ENCODE assay signal across 15 mouse cellular contexts in the genomic region with DNA sequence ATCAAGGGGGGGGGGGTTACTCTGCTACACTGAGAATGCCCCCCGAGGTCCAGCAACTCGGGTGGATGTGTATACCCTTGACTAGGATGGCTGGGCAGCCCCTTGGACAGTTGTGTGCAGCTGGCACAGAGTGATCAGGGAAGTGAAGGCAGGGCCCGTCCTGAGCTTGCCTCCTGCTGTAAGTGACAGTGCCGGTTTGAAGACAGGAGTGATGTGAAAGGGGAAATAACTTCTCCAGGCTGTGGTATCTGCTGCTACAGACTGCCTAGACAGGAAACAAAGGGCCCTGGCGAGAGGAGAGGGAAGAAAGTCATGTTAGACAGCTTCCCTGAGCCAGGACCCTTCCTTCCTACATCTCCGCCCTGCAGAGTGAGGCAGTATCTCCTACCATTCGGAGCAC. TPM values are rescaled to one million over a fixed set of nuclear protein-coding genes. Genes with fewer than 3 reads are reported as not detected.
A peak's percentile ranks its signal among the peaks of the same experiment; 100 is the strongest.
DNase-seq lines count a peak whose midpoint lies in the region; ATAC-seq and TF ChIP-seq lines count a peak whose summit lies in the region.
"Had no signal": no experiment of that assay in that cellular context is flagged by ENCODE, and none has a peak within 500 bp of the region (broad histone marks: within the 10 kb centered on the region; RNA-seq: fewer than 3 reads in every experiment).

No protein-coding gene starts in this region.

- H3K4me1 ChIP-seq in heart, embryonic 15.5 days (replicated peaks) = peaks cover 55% of the 10 kb centered on the region
- peaks cover 56% of the 10 kb centered on the region for H3K4me1 ChIP-seq in midbrain, embryonic 13.5 days (replicated peaks)
- peaks cover 35% of the 10 kb centered on the region for H3K4me1 ChIP-seq in midbrain, embryonic 14.5 days (ENCODE audit: control insufficient read depth, insufficient read depth, low read length)
- peaks cover 64% of the 10 kb centered on the region for H3K4me1 ChIP-seq in neural tube, embryonic 13.5 days (replicated peaks)

- peak overlapping the region; percentile 7; the same call in 1 of the 2 replicates for H3K4me2 ChIP-seq in heart, embryonic 15.5 days
- H3K4me2 ChIP-seq in midbrain, embryonic 13.5 days (replicated peaks) = peak overlapping the region; percentile 95; the same call in 1 of the 2 replicates
- no peak overlapping the region for H3K4me2 ChIP-seq in midbrain, embryonic 14.5 days (ENCODE audit: low read length)
- peak overlapping the region; percentile 89 for H3K4me2 ChIP-seq in neural tube, embryonic 13.5 days

- H3K4me3 ChIP-seq in heart, embryonic 15.5 days = no peak overlapping the region
- no peak overlapping the region for H3K4me3 ChIP-seq in midbrain, embryonic 13.5 days (replicated peaks)
- H3K4me3 ChIP-seq in midbrain, embryonic 14.5 days (replicated peaks; ENCODE audit: low read depth, low read length) = no peak overlapping the region
- no peak overlapping the region for H3K4me3 ChIP-seq in neural tube, embryonic 13.5 days
- H3K4me3 ChIP-seq in gastrocnemius, adult 2 months = no peak overlapping the region

- no peak for TF ChIP-seq CTCF in gastrocnemius, adult 2 months (IDR thresholded peaks at IDR 0.05)

- no peak for ATAC-seq in heart, embryonic 15.5 days (replicated peaks; ENCODE audit: insufficient number of reproducible peaks, insufficient read depth, low FRiP score, low read depth)
- ATAC-seq in midbrain, embryonic 13.5 days = no peak
- no peak for ATAC-seq in midbrain, embryonic 14.5 days (ENCODE audit: low FRiP score, low TSS enrichment)
- ATAC-seq in granulocyte monocyte progenitor cell, adult 5-6 weeks (replicated peaks; ENCODE audit: poor library complexity, severe bottlenecking) = peak; percentile 77
- ATAC-seq in neural tube, embryonic 13.5 days (ENCODE audit: low read depth) = no peak

- WGBS in heart, embryonic 15.5 days = 55% methylated on average over 7 of the region's 7 CpGs
- WGBS in midbrain, embryonic 13.5 days = 85% methylated on average over 7 of the region's 7 CpGs
- WGBS in midbrain, embryonic 14.5 days = 86% methylated on average over 7 of the region's 7 CpGs
- 79% methylated on average over 7 of the region's 7 CpGs for WGBS in neural tube, embryonic 13.5 days

- no peaks in the 10 kb centered on the region for H3K27me3 ChIP-seq in heart, embryonic 15.5 days
- no peaks in the 10 kb centered on the region for H3K27me3 ChIP-seq in midbrain, embryonic 13.5 days
- H3K27me3 ChIP-seq in midbrain, embryonic 14.5 days (ENCODE audit: control insufficient read depth, insufficient read depth, low read length) = no peaks in the 10 kb centered on the region
- H3K27me3 ChIP-seq in neural tube, embryonic 13.5 days = no peaks in the 10 kb centered on the region

- intact Hi-C loops in heart, postnatal 36 days (cut with DNase I) = no loop called here
- intact Hi-C loops in gastrocnemius, adult 2 months (cut with DNase I) = no loop called here

- no peak overlapping the region for H3K9ac ChIP-seq in heart, embryonic 15.5 days
- no peak overlapping the region for H3K9ac ChIP-seq in midbrain, embryonic 13.5 days (replicated peaks)
- H3K9ac ChIP-seq in midbrain, embryonic 14.5 days (replicated peaks; ENCODE audit: low read length) = no peak overlapping the region
- no peak overlapping the region for H3K9ac ChIP-seq in neural tube, embryonic 13.5 days

- H3K9me3 ChIP-seq in heart, embryonic 15.5 days (replicated peaks) = no peaks in the 10 kb centered on the region
- no peaks in the 10 kb centered on the region for H3K9me3 ChIP-seq in midbrain, embryonic 13.5 days
- no peaks in the 10 kb centered on the region for H3K9me3 ChIP-seq in midbrain, embryonic 14.5 days (ENCODE audit: control insufficient read depth, low read length)
- H3K9me3 ChIP-seq in neural tube, embryonic 13.5 days = no peaks in the 10 kb centered on the region

- H3K27ac ChIP-seq in heart, embryonic 15.5 days = peak overlapping the region; percentile 24; the same call in 1 of the 2 replicates
- no peak overlapping the region for H3K27ac ChIP-seq in midbrain, embryonic 13.5 days
- no peak overlapping the region for H3K27ac ChIP-seq in midbrain, embryonic 14.5 days (replicated peaks; ENCODE audit: low read depth, low read length)
- no peak overlapping the region for H3K27ac ChIP-seq in neural tube, embryonic 13.5 days (replicated peaks)
- no peak overlapping the region for H3K27ac ChIP-seq in gastrocnemius, adult 2 months

- no peaks in the 10 kb centered on the region for H3K36me3 ChIP-seq in heart, embryonic 15.5 days
- peaks cover 55% of the 10 kb centered on the region for H3K36me3 ChIP-seq in midbrain, embryonic 13.5 days
- peaks cover 48% of the 10 kb centered on the region for H3K36me3 ChIP-seq in midbrain, embryonic 14.5 days (ENCODE audit: control insufficient read depth, insufficient read depth, low read length)
- H3K36me3 ChIP-seq in neural tube, embryonic 13.5 days = peaks cover 59% of the 10 kb centered on the region

- DNase-seq in heart, postnatal 36 days = no peak
- DNase-seq in midbrain, embryonic 14.5 days = no peak
- no peak for DNase-seq in frontal cortex, postnatal 36 days (ENCODE audit: low spot score in 2 of 2)
- DNase-seq in gastrocnemius, adult 2 months = no peak
- DNase-seq: cerebellum, adult 8-10 months; kidney, postnatal 25 days; lung, postnatal 10 days; right cerebral cortex, adult 18-20 months; thymus, postnatal 36 days had no signal

RNA-seq across cellular contexts. Expression of a gene that starts 5.2 kb away (rescaled TPM):
- 11.0 and 11.9 TPM in 2 replicates for polyA plus RNA-seq in heart, embryonic 15.5 days (2015; fragmentation: Nextera tagmentation; extraction: Ambion mirVana)
- 10 to 100 TPM; 14.0 to 17.0 TPM for total RNA-seq in heart, postnatal 36 days (2021)
- 31.3 and 40.6 TPM in 2 replicates for polyA plus RNA-seq in midbrain, embryonic 13.5 days (2015; fragmentation: Nextera tagmentation; extraction: Ambion mirVana)
- polyA plus RNA-seq in midbrain, embryonic 14.5 days (2014; fragmentation: Nextera tagmentation; extraction: Ambion mirVana) = 32.0 and 34.0 TPM in 2 replicates
- 0.41 TPM in 1 of 2 replicates, not detected in the other for total RNA-seq in granulocyte monocyte progenitor cell, adult 5-6 weeks (2014; fragmentation: Nextera tagmentation)
- total RNA-seq in granulocyte monocyte progenitor cell, adult 5-6 weeks (2017) = 0.21 TPM in 1 of 2 replicates, not detected in the other
- 30.6 and 34.0 TPM in 2 replicates for polyA plus RNA-seq in neural tube, embryonic 13.5 days (2015; fragmentation: Nextera tagmentation; extraction: Ambion mirVana)
- total RNA-seq in gastrocnemius, adult 2 months (2021) = 1 to 10 TPM; 4.0 to 6.9 TPM

RNA-seq across cellular contexts. Expression of a gene that starts 42.6 kb away (rescaled TPM):
- 7.2 and 9.0 TPM in 2 replicates for polyA plus RNA-seq in heart, embryonic 15.5 days (2015; fragmentation: Nextera tagmentation; extraction: Ambion mirVana)
- 1 to 10 TPM; 3.2 to 4.4 TPM for total RNA-seq in heart, postnatal 36 days (2021)
- polyA plus RNA-seq in midbrain, embryonic 13.5 days (2015; fragmentation: Nextera tagmentation; extraction: Ambion mirVana) = 10.3 and 10.9 TPM in 2 replicates
- 11.3 and 11.5 TPM in 2 replicates for polyA plus RNA-seq in midbrain, embryonic 14.5 days (2014; fragmentation: Nextera tagmentation; extraction: Ambion mirVana)
- total RNA-seq in granulocyte monocyte progenitor cell, adult 5-6 weeks (2014; fragmentation: Nextera tagmentation) = 7.2 and 9.7 TPM in 2 replicates
- total RNA-seq in granulocyte monocyte progenitor cell, adult 5-6 weeks (2017) = 0.62 and 2.8 TPM in 2 replicates
- polyA plus RNA-seq in neural tube, embryonic 13.5 days (2015; fragmentation: Nextera tagmentation; extraction: Ambion mirVana) = 12.6 and 16.1 TPM in 2 replicates
- total RNA-seq in gastrocnemius, adult 2 months (2021) = 1 to 10 TPM; 3.9 to 4.8 TPM

RNA-seq across cellular contexts. Expression of a gene that starts 50.5 kb away (rescaled TPM):
- not detected in 2 replicates for polyA plus RNA-seq in heart, embryonic 15.5 days (2015; fragmentation: Nextera tagmentation; extraction: Ambion mirVana)
- total RNA-seq in heart, postnatal 36 days (2021) = not detected
- polyA plus RNA-seq in midbrain, embryonic 13.5 days (2015; fragmentation: Nextera tagmentation; extraction: Ambion mirVana) = not detected in 2 replicates
- polyA plus RNA-seq in midbrain, embryonic 14.5 days (2014; fragmentation: Nextera tagmentation; extraction: Ambion mirVana) = not detected in 2 replicates
- not detected in 2 replicates for total RNA-seq in granulocyte monocyte progenitor cell, adult 5-6 weeks (2014; fragmentation: Nextera tagmentation)
- not detected in 2 replicates for total RNA-seq in granulocyte monocyte progenitor cell, adult 5-6 weeks (2017)
- not detected in 2 replicates for polyA plus RNA-seq in neural tube, embryonic 13.5 days (2015; fragmentation: Nextera tagmentation; extraction: Ambion mirVana)
- not detected for total RNA-seq in gastrocnemius, adult 2 months (2021)
- total RNA-seq: gastrocnemius, adult 18-20 months had no signal
- polyA plus RNA-seq: embryonic facial prominence, embryonic 14.5 days had no signal
